Mouse (Mus musculus): ENCODE measurements at regions not wholly inside any gene's neighbourhood (a gene's known extent, or its start where the extent isn't known, plus 50 kb on each side); places are given as distances from the start of the nearest gene placed in this dataset.

GRCm38 (mm10) chr8:86401946-86402345, 178.5 kb downstream of the Abcc12 start:
- 45% methylated on average over 2 of the region's 2 CpGs for WGBS
- DNase-seq = no peak
- TF ChIP-seq CTCF (IDR thresholded peaks at IDR 0.05; ENCODE audit: insufficient read depth, low read length) = no peak
- TF ChIP-seq POLR2A (IDR thresholded peaks at IDR 0.05; ENCODE audit: borderline replicate concordance, extremely low read depth, low read depth, low read length) = no peak
- no peak overlapping the region for H3K4me3 ChIP-seq (replicated peaks; ENCODE audit: extremely low read depth, low read depth, low read length)
- no peaks in the 10 kb centered on the region for H3K4me1 ChIP-seq (ENCODE audit: control insufficient read depth, insufficient read depth, low read length)

GRCm38 (mm10) chr8:86395121-86395520, 185.4 kb downstream of the Abcc12 start:
- TF ChIP-seq CTCF (IDR thresholded peaks at IDR 0.05; ENCODE audit: insufficient read depth, low read length) (no peak), POLR2A (IDR thresholded peaks at IDR 0.05; ENCODE audit: borderline replicate concordance, extremely low read depth, low read depth, low read length) (no peak)
- 74% methylated on average over 3 of the region's 3 CpGs for WGBS
- H3K4me3 ChIP-seq (replicated peaks; ENCODE audit: extremely low read depth, low read depth, low read length) = no peak overlapping the region
- DNase-seq = no peak
- no peaks in the 10 kb centered on the region for H3K4me1 ChIP-seq (ENCODE audit: control insufficient read depth, insufficient read depth, low read length)

GRCm38 (mm10) chr8:86393835-86394234, 186.7 kb downstream of the Abcc12 start:
- Histone ChIP-seq H3K4me3 (replicated peaks; ENCODE audit: extremely low read depth, low read depth, low read length) (no peak overlapping the region), H3K4me1 (ENCODE audit: control insufficient read depth, insufficient read depth, low read length) (no peaks in the 10 kb centered on the region)
- TF ChIP-seq POLR2A (IDR thresholded peaks at IDR 0.05; ENCODE audit: borderline replicate concordance, extremely low read depth, low read depth, low read length) (no peak), CTCF (IDR thresholded peaks at IDR 0.05; ENCODE audit: insufficient read depth, low read length) (no peak)
- 71% methylated on average over 1 of the region's 1 CpGs for WGBS
- no peak for DNase-seq

- 83% methylated on average over 2 of the region's 2 CpGs for WGBS
- H3K4me3 ChIP-seq (replicated peaks; ENCODE audit: extremely low read depth, low read depth, low read length) = no peak overlapping the region
- TF ChIP-seq CTCF (IDR thresholded peaks at IDR 0.05; ENCODE audit: insufficient read depth, low read length) (no peak), POLR2A (IDR thresholded peaks at IDR 0.05; ENCODE audit: borderline replicate concordance, extremely low read depth, low read depth, low read length) (no peak)
- H3K4me1 ChIP-seq (ENCODE audit: control insufficient read depth, insufficient read depth, low read length) = no peaks in the 10 kb centered on the region
- no peak for DNase-seq
Measured at GRCm38 (mm10) chr8:86393374-86393773, 187.1 kb downstream of the Abcc12 start.

- H3K4me1 ChIP-seq (ENCODE audit: control insufficient read depth, insufficient read depth, low read length) = no peaks in the 10 kb centered on the region
- no peak for DNase-seq
- no peak for TF ChIP-seq CTCF (IDR thresholded peaks at IDR 0.05; ENCODE audit: insufficient read depth, low read length)
- no peak for TF ChIP-seq POLR2A (IDR thresholded peaks at IDR 0.05; ENCODE audit: borderline replicate concordance, extremely low read depth, low read depth, low read length)
- H3K4me3 ChIP-seq (replicated peaks; ENCODE audit: extremely low read depth, low read depth, low read length) = no peak overlapping the region
- 84% methylated on average over 8 of the region's 8 CpGs for WGBS
Measured at GRCm38 (mm10) chr8:86390715-86391114, 189.8 kb downstream of the Abcc12 start.

GRCm38 (mm10) chr8:86389690-86390671, 190.5 kb downstream of the Abcc12 start:
- Histone ChIP-seq H3K4me1 (ENCODE audit: control insufficient read depth, insufficient read depth, low read length) (no peaks in the 10 kb centered on the region), H3K4me3 (replicated peaks; ENCODE audit: extremely low read depth, low read depth, low read length) (no peak overlapping the region)
- TF ChIP-seq CTCF (IDR thresholded peaks at IDR 0.05; ENCODE audit: insufficient read depth, low read length) (no peak), POLR2A (IDR thresholded peaks at IDR 0.05; ENCODE audit: borderline replicate concordance, extremely low read depth, low read depth, low read length) (no peak)
- 53% methylated on average over 3 of the region's 3 CpGs for WGBS
- no peak for DNase-seq

GRCm38 (mm10) chr8:86385236-86385635, 195.2 kb downstream of the Abcc12 start:
- no peaks in the 10 kb centered on the region for H3K4me1 ChIP-seq (ENCODE audit: control insufficient read depth, insufficient read depth, low read length)
- H3K4me3 ChIP-seq (replicated peaks; ENCODE audit: extremely low read depth, low read depth, low read length) = no peak overlapping the region
- TF ChIP-seq POLR2A (IDR thresholded peaks at IDR 0.05; ENCODE audit: borderline replicate concordance, extremely low read depth, low read depth, low read length) (no peak), CTCF (IDR thresholded peaks at IDR 0.05; ENCODE audit: insufficient read depth, low read length) (no peak)
- WGBS = 78% methylated on average over 7 of the region's 7 CpGs
- no peak for DNase-seq

- no peaks in the 10 kb centered on the region for H3K4me1 ChIP-seq (ENCODE audit: control insufficient read depth, insufficient read depth, low read length)
- no peak for DNase-seq
- TF ChIP-seq POLR2A (IDR thresholded peaks at IDR 0.05; ENCODE audit: borderline replicate concordance, extremely low read depth, low read depth, low read length) = no peak
- no peak for TF ChIP-seq CTCF (IDR thresholded peaks at IDR 0.05; ENCODE audit: insufficient read depth, low read length)
- H3K4me3 ChIP-seq (replicated peaks; ENCODE audit: extremely low read depth, low read depth, low read length) = no peak overlapping the region
- 83% methylated on average over 10 of the region's 10 CpGs for WGBS
Measured at GRCm38 (mm10) chr8:86381977-86382376, 198.5 kb downstream of the Abcc12 start.

- 64% methylated on average over 5 of the region's 5 CpGs for WGBS
- no peak for DNase-seq
- Histone ChIP-seq H3K4me3 (replicated peaks; ENCODE audit: extremely low read depth, low read depth, low read length) (no peak overlapping the region), H3K4me1 (ENCODE audit: control insufficient read depth, insufficient read depth, low read length) (no peaks in the 10 kb centered on the region)
- TF ChIP-seq CTCF (IDR thresholded peaks at IDR 0.05; ENCODE audit: insufficient read depth, low read length) = no peak
- no peak for TF ChIP-seq POLR2A (IDR thresholded peaks at IDR 0.05; ENCODE audit: borderline replicate concordance, extremely low read depth, low read depth, low read length)
Measured at GRCm38 (mm10) chr8:86368062-86368461, 212.4 kb downstream of the Abcc12 start.

- TF ChIP-seq POLR2A (IDR thresholded peaks at IDR 0.05; ENCODE audit: borderline replicate concordance, extremely low read depth, low read depth, low read length) (no peak), CTCF (IDR thresholded peaks at IDR 0.05; ENCODE audit: insufficient read depth, low read length) (no peak)
- no peaks in the 10 kb centered on the region for H3K4me1 ChIP-seq (ENCODE audit: control insufficient read depth, insufficient read depth, low read length)
- DNase-seq = no peak
- no peak overlapping the region for H3K4me3 ChIP-seq (replicated peaks; ENCODE audit: extremely low read depth, low read depth, low read length)
- WGBS = 96% methylated on average over 4 of the region's 4 CpGs
Measured at GRCm38 (mm10) chr8:86366636-86367035, 213.8 kb downstream of the Abcc12 start.
